Mouse (Mus musculus): ENCODE data around the gene Naa35.

The Naa35 gene

DNA sequence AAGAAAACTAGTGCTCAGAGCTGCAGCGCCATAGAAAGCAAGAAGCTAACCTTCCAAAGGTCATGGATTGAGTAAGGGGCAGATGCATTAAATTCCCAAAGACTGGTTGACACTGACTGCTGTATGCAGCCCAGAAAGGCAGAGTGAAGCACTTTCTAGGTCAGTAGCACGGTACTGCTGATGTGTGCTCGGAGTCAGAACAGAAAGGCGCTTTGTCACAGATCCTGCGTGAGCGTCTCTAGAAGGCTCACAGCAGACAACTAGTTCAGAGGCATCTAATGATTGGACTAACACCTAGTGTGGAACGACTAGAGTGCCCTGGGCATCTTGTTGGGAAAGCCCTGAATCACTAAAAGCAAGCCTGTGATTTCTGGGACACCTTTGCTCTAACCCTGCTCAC lies 52.7 kb downstream of the Naa35 start:
- DNase-seq (ENCODE audit: low read depth in 1 of 2, low spot score in 2 of 2), result no peak

DNA sequence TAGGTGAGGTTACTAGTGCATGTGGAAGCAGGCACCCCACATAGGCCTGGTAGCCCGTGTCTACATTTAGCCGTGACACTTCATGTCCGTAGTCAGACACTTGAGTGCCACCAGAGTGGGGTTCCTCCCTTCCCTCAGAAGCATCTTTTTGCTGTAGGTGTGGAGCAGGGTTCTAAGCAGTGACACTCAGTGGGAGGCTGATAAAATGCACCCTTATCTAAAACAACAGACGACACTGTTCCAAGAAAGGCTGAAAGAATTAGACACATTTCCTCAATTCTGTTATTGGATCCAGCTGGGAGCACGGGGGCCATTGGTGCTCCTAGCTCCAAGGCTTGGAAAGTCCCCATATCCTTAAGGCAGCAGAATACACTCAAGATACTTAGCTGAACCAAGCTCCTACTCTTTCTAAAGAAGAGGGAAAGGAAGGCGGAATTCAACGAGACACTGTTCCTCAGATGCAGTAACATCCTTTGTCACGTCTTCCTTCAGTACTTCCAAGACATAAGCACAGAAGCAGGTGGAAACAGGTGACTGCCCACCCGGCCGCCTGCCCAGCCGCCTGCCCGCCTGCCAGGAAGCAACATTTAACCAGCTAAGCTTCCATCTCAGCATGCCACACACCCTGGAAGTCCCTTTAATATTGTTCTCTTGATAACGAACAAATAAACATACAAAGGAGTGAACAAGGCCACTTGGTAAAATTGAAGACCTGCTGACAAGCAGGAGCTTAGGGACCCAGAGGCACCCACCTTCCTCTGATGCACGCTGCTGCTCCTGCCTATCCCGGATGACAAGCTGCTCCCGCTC lies 54.5 kb downstream of the Naa35 start:
- no peak for DNase-seq (ENCODE audit: low read depth in 1 of 2, low spot score in 2 of 2)

DNA sequence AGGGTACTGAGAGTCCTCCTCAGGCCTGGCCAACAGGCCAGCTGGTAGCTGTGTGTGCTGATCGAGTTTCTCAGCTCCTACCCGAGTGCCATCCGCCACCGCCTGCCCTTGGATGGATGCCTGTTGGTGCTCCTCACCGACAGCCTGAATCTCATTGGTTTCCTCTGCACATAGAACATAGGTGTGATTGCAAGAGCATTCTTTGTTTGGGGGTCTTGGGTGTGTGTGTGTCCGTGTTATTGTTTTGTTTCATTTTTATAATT lies 55.0 kb downstream of the Naa35 start:
- no peak for DNase-seq (ENCODE audit: low read depth in 1 of 2, low spot score in 2 of 2)

DNA sequence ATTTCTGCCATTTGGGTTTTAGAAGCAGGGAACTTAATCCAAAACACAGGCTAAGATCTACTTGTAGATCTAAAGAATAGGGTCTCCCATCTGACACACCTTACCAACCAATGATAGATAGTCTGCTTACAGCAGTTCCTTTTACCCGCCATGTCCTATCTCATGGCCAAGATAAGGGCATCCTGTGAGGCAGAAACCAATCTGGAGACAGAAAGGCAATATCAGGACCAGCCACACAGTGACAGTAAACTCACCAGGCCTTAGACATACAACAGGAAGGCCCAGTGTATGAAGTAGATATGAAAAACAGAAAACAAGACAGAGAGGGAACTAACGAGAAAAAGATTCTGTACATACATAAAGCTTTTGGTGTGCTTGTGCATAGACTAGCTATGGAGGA lies 57.8 kb downstream of the Naa35 start:
- DNase-seq (ENCODE audit: low read depth in 1 of 2, low spot score in 2 of 2), result no peak

GRCm38 (mm10) chr13:59645491-59645890 lies 60.4 kb downstream of the Naa35 start:
- DNase-seq (ENCODE audit: low read depth in 1 of 2, low spot score in 2 of 2), result no peak

DNA sequence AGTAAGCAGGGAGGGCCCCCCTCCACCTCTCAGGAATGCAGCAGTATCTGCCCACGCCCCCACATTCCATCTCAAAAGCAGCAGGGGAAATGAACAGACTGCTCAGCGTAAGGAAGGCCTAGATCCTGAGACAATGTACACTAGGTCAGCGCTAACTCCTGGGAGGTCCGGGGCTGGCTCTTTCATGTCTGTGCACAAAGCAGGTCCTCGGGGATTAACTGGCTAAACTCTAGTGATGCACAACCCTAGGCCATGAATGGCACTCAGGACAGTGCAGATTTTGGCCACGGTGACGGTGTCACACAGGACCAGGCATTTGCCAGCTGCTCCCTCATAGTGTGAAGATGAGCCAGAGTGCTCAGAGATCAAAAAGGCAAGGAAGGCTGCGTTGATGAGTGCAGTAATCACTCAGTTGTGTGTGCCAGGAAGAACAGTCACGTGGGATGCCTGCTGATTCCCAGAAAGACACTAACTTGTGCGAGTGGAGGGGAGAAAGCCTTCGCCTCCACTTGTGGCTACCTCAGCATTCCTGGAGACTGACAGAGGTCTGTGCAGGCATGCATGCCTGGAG lies 61.7 kb downstream of the Naa35 start:
- no peak for DNase-seq (ENCODE audit: low read depth in 1 of 2, low spot score in 2 of 2)

- DNase-seq (ENCODE audit: low read depth in 1 of 2, low spot score in 2 of 2), result no peak
Measured at GRCm38 (mm10) chr13:59647484-59647883, 62.4 kb downstream of the Naa35 start.

- no peak for DNase-seq (ENCODE audit: low read depth in 1 of 2, low spot score in 2 of 2)
Measured at GRCm38 (mm10) chr13:59648598-59648997, 63.5 kb downstream of the Naa35 start.

DNA sequence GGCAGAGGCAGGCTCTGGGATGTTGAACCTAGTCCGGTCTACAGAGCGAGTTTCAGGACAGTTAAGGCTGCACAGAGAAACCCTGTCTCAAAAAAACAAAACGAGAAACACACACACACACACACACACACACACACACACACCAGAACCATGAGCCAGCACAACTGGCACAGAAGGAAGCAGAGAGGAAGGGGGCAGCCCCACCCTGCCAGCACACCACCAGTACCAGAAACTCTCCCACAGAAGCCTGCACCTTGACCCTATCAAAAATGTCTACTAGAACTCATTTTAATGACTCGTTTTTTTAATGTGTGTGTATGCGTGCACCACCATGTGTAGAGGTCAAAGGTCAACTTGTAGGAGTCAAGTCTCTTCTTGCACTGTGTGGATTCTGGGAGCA lies 64.7 kb downstream of the Naa35 start:
- no peak for DNase-seq (ENCODE audit: low read depth in 1 of 2, low spot score in 2 of 2)

DNA sequence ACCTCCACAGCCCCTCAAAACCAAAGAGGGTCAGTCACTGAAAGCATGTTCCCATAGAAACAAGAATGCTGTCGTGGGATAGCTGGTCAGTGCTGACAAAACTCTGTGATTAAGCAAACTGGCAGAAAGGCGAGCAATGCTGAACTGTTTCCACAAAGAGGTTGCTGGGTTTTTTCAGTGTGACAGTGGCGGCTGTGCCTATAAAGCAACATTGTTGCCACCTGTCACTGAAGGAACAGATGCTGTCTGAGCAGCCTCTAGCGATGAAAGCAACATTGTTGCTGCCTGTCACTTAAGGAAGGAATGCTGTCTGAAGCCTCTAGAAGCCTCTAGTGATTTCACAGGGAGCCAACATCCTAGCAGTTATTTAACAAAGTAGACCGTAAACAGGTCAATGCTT lies 67.6 kb downstream of the Naa35 start:
- DNase-seq (ENCODE audit: low read depth in 1 of 2, low spot score in 2 of 2), result no peak

DNA sequence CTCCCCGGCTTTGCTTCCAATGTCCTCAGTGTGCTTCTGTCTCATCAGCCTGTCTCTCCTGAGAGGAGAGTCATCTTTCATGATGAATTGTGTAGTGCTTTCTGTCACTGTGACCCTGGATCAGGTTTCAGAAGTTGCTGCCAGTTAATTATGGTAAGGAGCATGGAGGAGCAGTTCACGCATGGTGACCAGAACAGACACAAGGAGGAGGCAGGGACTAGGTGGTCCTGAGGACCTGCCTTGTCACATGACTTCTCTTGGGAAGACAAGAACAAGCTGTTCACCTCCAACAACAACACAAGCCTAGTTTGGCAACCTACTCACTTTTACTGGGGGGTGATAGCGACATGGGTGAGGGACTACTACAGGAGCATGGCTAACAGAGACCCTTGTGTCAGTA lies 68.1 kb downstream of the Naa35 start:
- no peak for DNase-seq (ENCODE audit: low read depth in 1 of 2, low spot score in 2 of 2)

DNA sequence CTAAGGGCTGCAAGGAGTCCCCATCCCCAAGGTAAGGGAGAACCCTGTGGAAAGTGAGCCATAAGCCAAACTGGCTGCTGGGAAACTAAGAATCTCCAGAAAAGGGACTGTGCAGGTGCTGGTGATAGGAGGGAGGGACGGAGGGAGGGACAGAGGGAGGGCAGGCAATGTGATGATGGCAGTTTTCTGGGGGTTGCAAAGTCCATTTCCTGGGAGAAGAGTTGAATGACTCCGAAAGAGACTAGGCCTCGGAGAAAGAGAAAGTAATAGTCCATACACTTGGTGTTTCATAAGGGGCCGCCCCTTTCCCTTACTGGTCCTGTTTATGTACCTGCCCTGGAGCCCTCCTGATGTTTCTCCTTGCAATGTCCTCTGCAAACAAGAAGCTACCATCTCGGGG lies 69.4 kb downstream of the Naa35 start:
- no peak for DNase-seq (ENCODE audit: low read depth in 1 of 2, low spot score in 2 of 2)

- DNase-seq (ENCODE audit: low read depth in 1 of 2, low spot score in 2 of 2), result no peak
Measured at GRCm38 (mm10) chr13:59655718-59656315, 70.8 kb downstream of the Naa35 start.

- DNase-seq (ENCODE audit: low read depth in 1 of 2, low spot score in 2 of 2), result peak in 1 of 2 experiments; percentile 6
Measured at GRCm38 (mm10) chr13:59656316-59656832, 71.3 kb downstream of the Naa35 start.

- DNase-seq (ENCODE audit: low read depth in 1 of 2, low spot score in 2 of 2), result no peak
Measured at GRCm38 (mm10) chr13:59656975-59657388, 71.9 kb downstream of the Naa35 start.

DNA sequence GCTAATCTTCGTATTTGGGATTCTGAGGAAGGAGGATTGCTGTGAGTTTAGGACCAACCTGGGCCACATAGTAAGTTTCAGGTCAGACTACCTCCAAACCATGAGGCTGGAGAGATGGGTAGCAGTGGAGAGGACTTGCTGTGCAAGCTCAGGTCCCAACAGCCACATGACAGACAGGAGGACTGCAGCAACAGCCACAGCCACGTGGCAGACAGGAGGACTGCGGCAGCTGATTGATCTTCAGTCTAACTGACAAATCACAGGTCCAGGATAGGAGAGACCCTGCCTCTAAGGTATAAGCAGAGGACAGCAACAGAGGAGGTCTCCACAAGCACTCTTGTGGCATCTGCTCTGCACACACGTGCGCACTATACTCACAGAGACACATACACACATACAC lies 72.7 kb downstream of the Naa35 start:
- DNase-seq (ENCODE audit: low read depth in 1 of 2, low spot score in 2 of 2), result no peak

GRCm38 (mm10) chr13:59660371-59660770 lies 75.3 kb downstream of the Naa35 start:
- DNase-seq (ENCODE audit: low read depth in 1 of 2, low spot score in 2 of 2), result no peak

DNA sequence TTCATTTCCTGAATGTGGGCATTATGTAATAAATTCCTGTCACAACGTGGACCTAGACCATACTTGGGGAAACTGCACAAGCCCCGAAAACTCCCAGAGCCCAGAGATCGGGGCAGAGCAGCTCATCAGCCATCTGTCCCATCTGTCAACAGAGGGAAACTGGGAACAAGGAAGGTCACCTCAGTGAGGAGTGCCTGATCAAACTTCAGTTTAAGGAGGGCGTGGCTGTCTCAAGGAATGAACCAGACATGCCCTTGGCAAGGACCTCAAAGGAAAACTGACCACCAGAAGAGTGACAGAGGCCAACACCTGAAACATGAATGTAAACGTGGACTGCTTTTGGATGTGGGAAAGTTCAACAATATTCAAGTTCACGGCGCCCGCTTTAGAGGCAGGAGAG lies 76.3 kb downstream of the Naa35 start:
- no peak for DNase-seq (ENCODE audit: low read depth in 1 of 2, low spot score in 2 of 2)

DNA sequence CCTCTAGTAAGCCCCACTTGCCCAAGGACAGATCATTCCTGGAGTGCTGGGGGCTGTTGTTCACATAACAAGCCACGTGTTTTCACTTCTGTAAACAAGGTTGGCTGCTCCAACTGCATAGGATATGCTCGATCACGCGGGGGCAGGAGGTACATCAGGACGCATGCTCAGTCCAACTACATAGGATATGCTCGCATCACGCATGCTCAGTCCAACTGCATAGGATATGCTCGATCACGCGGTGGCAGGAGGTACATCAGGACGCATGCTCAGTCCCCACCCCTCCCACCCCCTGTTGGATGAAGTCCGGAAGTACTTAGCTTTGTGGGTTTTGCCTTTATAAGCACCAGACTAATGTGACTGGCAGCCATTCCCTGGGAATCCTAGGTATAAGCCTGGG lies 76.9 kb downstream of the Naa35 start:
- DNase-seq (ENCODE audit: low read depth in 1 of 2, low spot score in 2 of 2), result no peak

DNA sequence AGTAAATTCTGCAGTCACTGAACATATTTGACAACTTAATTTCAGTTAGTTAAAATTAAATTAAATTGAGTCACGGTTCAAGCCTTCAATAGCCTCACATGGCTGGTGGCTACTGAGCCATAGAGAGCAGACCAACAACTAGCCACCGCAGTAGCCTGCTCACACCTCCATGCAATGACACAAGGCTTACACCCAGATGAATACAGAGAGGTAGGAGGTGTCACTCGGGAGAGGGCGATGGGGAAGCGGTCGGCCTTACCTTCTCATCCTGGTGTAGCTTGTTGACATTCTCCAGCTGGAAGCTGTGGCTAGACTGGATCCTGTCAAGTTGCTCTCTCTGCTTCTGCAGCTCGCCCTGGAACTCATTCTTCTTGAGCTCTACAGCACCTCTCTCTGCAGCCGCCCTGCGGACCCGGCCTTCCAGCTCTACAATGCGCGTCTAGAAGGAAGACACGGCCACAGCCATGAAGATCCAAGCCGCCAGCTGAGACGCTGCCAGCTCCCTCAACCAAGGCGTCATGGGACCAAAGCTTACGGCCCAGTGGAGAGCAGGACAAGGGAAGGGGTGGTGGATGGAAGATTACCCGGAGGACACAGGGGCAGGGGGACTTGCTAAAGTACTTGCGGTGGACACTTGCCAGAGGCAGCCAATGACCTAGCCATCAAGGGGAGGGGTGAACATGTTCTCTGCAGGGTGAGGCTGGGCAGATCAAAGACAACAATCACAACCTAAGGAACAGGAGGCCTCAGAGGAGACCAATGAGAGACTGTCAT lies 79.1 kb downstream of the Naa35 start:
- no peak for DNase-seq (ENCODE audit: low read depth in 1 of 2, low spot score in 2 of 2)

DNA sequence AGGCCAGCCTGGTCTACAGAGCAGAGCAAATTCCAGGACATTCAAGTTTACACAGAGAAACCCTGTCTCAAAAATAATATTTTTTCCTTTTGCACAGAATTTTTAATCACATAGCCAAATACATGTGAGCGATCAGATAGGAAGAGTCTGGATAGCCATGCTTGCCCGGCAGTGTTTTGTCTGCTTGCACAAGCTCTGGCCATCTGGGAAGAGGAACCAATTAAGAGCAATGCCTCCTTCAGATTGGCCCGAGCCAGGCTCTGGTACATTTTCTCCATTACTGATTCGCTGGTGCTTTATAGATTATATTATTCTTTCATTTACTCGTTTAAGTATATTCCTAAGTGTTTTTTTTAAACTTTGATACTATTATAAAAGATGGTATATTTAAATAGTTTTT lies 82.7 kb downstream of the Naa35 start:
- no peak for DNase-seq (ENCODE audit: low read depth in 1 of 2, low spot score in 2 of 2)
